Mouse (Mus musculus) splenic B cell, adult 2 months (primary cell): ENCODE results near the gene Nt5dc1.

Experiments used
- DNase-seq: peaks from one replicate; pipeline ENCODE4 v3.0.0-alpha.2; 2011; ENCODE audit warnings: low read depth, low spot score
- H3K27me3 ChIP-seq: 2 replicates; pipeline ENCODE4 v1.6.1; 2012; ENCODE audit warnings: mild to moderate bottlenecking, low read length, moderate library complexity, mixed read lengths; ENCODE audit not compliant: control insufficient read depth, poor library complexity, insufficient read depth, severe bottlenecking
- H3K36me3 ChIP-seq: 2 replicates; pipeline ENCODE4 v1.6.1; 2012; ENCODE audit warnings: mild to moderate bottlenecking, low read length, moderate library complexity, mixed read lengths; ENCODE audit not compliant: control insufficient read depth, poor library complexity, insufficient read depth, severe bottlenecking

Nt5dc1 gene

DNA sequence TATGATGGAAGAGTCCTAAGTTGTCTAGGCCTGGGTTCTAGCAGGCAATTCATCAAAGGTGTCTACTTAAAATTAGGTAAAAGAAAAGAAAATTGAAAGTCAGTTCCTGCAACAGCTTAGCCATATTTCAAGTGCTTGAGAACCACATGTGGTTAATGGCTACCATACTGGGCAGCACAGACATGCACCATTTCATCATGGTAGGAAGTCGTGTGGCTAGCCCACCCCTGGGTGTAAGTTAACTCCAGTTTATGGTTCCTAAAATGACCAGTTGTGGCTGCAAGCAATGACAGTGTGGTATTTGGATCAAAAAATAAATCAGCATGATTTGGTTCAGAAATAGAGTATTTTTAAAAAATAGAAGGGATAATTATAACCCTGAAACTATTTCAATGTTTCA, 76.5 kb downstream of the Nt5dc1 start:
- Histone ChIP-seq H3K27me3 (no peaks in the 10 kb centered on the region), H3K36me3 (0 out of 2 replicates have a peak, but pooled peaks cover 1% of the 10 kb centered on the region)
- DNase-seq, result no peak

DNA sequence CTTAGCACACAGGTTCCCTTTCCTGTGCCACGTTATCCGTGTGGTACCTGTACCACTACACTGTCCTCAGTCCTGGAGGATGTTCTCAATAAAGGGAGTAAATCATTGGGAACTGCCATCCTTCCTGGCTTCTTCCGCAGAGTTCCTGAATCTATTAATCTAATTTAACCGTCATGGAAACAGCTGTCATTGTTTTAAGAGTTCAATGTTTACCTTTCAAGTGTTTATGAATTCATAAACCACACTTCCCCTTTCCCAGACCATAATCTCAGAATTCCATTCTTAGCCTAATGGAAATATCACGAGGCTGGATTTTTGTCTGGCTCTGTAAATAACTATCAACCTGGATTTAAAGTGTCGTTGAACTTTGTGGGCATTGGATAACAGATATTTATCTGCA, 77.3 kb downstream of the Nt5dc1 start:
- H3K36me3 ChIP-seq, result 0 out of 2 replicates have a peak, but pooled peaks cover 1% of the 10 kb centered on the region
- no peaks in the 10 kb centered on the region for H3K27me3 ChIP-seq
- DNase-seq, result no peak

DNA sequence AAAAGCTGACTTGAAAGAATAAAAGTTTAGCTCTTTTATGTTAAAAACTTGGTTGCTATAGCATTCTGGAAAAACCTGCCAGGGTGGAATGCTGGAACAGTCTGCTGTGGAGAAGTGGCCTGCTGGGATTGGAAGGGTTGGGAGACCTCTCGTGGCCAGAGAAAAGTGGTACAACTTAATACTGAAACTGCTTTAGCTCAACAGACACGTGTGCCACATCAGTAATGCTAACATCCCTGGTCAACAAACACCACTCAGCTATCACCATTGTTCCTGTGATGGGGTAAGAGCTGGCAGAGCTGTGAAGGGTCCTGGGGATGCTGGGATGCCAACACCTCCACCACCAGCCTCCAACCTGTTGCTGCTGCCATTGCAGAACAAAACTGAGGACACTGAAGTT, 90.0 kb downstream of the Nt5dc1 start:
- DNase-seq, result peak; percentile 31
- H3K36me3 ChIP-seq, result no peaks in the 10 kb centered on the region

DNA sequence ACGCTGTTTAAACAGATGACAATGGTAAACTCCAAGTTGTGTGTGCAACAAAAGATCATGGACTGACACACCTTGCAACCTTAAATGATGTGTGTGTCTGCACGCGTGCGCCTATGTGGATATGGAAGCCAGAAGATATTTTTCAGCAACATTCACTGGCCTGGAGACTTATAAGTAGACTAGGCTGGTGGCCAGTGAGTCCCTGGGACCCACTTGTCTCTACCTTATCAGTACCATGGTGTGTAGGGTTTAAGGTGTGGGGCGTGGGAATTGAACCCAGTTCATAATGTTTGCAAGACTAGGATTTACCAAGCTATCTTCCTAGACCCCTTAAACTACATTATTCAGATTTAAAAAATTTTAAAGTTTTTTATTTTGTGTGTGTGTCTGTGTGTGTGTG, 91.2 kb downstream of the Nt5dc1 start:
- DNase-seq, result no peak
- Histone ChIP-seq H3K27me3 (no peaks in the 10 kb centered on the region), H3K36me3 (no peaks in the 10 kb centered on the region; the same call in 1 of the 2 replicates)

More for the DNA sequence above, 90.0 kb downstream of the Nt5dc1 start:
- no peaks in the 10 kb centered on the region for H3K27me3 ChIP-seq

DNA sequence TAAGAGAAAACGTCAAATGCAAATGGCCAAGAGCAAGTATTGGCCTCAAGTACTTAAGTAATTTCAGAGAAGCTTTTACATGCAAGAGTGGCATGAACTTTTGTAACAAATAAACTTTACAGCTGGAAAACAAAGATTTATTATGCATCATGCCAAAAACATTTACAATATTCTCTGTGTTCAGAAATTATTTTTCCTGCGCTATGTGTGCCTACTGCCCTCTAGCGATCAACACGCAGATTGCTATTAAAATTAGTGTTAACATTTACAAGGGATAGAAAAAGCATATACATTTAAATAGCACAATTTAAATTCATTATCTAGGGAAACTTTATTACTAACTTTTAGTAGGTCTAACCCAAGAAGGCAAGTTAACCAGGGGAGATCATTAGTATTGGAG, 91.7 kb downstream of the Nt5dc1 start:
- Histone ChIP-seq H3K36me3 (no peaks in the 10 kb centered on the region; the same call in 1 of the 2 replicates), H3K27me3 (no peaks in the 10 kb centered on the region)
- peak; percentile 62 for DNase-seq

DNA sequence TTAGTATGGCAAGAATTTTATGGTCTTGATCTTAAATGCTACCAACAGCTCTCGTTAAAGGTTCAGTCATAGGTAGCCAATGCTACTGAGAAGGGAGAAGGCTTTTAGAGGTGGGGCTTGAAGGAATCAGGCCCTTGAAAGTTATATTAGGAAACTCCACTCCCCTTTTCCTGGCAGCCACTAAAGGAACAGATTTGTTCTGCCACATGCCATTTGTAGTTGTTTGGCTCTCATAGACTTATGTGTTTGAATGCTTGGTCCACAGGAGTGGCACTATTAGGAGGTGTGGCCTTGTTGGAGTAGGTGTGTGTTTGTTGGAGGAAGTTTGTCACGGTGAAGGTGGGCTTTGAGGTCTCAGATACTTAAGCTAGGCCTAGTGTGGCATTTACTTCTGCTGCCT, 97.5 kb downstream of the Nt5dc1 start:
- no peak for DNase-seq
- Histone ChIP-seq H3K27me3 (no peaks in the 10 kb centered on the region), H3K36me3 (no peaks in the 10 kb centered on the region; the same call in 1 of the 2 replicates)

DNA sequence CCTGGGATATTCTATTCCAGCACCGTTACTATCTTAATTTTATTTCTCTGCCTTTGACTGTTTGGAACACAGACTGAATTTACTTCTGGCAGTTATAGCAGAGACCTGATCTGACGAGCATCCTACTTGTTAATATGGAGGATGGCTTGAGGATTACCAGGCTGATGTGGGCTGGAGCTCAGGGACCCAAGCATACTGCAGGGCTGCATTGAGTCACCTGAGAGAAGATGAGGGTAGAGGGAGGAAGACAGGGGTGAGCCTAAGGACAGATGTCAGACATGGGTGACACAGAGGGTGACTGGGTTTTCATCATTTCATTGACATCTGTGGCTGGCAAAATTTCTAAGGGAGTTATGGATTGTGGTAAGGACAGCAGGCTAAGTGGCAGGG, 101.1 kb downstream of the Nt5dc1 start:
- Histone ChIP-seq H3K27me3 (no peaks in the 10 kb centered on the region), H3K36me3 (peaks cover 7% of the 10 kb centered on the region; the same call in 1 of the 2 replicates)
- no peak for DNase-seq

DNA sequence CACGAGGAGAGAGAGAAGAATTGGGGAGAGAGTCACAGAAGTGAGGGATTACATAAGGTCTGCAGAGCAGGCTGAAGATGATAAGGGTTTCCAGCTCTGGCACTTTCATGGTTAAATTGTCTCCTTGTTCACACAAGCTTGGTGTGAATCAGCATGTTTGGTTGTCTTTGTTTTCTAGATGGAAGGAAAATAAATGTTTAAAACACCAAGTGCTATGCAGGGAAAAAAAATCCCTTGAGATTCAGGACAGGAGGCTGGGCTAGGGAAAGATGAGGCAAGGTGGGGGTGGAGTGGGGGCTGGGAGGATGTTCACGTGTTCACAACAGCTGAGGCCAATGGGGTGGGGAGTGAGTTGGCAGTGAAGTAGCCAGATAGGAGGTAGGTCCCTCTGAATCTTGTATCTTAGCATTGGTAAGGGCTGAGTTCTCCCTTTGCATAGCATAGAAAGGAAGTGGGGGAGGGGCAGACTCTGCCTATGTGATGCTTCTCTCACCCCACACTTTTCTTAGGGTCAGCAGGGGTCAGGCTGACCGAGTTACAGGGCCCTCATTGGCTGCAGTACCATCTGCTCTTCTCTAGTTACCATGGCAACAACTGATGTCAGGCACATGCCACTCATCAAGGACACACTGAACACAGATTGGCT, 101.7 kb downstream of the Nt5dc1 start:
- H3K36me3 ChIP-seq, result peaks cover 7% of the 10 kb centered on the region; the same call in 1 of the 2 replicates
- peak; percentile 10 for DNase-seq
- no peaks in the 10 kb centered on the region for H3K27me3 ChIP-seq

DNA sequence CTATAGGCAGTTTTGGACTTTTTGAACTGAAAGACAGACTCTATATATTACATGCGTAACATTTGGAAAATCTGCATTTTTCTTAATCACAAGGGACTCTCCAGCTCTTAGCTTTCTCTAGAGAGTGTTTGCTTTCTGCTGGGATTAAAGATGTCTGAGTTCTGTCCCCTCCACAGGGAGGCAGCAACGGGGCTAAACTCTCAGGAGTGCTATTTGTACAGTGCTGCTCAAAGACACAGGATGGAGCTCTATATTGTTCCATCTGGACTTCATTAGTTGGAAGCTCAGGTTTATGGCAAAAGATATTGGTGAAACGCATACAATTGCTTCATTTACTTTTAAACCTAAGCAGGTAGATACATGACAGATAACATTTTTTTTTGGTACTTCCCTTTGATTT, 105.8 kb downstream of the Nt5dc1 start:
- no peak for DNase-seq
- H3K36me3 ChIP-seq, result peaks cover 7% of the 10 kb centered on the region; the same call in 1 of the 2 replicates
- H3K27me3 ChIP-seq, result no peaks in the 10 kb centered on the region

DNA sequence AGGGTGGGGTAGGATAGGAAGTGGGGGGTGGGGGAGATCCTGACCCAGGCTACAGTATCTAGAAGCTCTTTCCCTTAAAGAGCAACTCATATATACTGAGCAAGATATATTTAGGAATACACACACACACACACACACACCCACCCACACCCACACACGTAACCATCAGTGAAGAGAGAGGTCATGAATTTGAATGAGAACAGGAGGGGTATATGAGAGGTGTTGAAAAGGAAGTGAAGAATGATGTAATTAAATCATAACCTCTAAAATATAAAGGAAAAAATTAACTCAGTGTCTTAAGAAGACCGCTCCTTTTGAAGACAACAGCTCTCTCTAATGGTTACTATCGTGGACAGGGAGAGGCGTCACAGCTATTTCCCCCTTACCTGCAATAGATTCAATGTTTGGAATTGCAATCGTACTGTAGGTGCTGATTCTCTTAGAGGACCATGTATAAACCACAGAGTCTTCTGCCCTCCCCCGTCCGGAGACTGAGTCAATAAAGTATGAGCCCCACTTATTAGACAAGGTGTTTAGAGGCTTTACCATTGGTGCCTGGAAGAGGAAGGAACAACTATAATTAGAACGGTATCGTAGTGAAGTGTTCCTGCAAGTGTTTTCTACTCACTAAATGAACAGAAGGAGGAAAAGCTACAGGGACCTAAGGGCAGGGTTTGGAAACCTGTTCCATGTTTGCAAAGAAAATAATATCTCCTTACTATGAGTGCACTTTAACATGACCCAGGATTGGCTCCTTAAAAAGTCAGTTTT, 108.3 kb downstream of the Nt5dc1 start:
- Histone ChIP-seq H3K27me3 (no peaks in the 10 kb centered on the region), H3K36me3 (peaks cover 7% of the 10 kb centered on the region; the same call in 1 of the 2 replicates)
- no peak for DNase-seq

DNA sequence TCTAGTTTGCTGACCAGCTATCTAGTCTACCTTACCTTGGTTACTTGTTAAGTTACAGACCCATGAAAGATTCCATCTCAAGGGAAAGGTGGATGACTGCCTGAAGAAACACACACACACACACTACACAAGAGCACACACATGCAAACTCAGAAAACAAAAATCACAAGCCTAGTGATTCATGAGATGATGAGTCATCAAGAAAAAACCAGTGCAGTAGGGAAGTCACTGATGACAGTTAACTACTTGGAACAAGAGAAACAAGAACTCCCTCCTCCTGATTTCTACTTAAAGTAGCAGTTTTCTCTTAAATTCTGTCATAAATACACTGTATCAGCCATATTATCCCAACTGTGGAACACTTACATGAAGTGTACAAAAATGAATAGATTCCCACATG, 111.3 kb downstream of the Nt5dc1 start:
- no peaks in the 10 kb centered on the region for H3K27me3 ChIP-seq
- DNase-seq, result no peak

DNA sequence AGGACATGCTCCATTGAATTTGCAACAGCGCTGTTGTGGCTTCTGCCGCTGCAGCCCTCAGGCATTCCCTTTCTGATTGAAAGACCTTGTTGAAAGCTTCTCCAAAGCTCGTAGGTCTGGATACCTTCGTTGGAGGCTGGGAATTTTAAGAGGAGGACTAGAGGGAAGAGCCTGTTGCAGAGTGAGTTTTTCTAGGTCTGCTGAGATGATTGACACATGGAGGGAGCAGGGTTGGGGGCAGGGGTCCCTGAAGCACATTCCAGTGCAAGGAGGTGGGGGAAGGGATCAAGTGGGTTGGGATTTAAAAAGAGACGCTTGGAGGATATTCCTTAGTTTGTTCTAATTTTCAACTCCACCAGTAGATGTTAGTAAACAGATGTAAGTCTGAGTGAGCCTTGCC, 118.0 kb downstream of the Nt5dc1 start:
- DNase-seq, result no peak
- H3K27me3 ChIP-seq, result no peaks in the 10 kb centered on the region
- no peaks in the 10 kb centered on the region; the same call in 1 of the 2 replicates for H3K36me3 ChIP-seq

More for the DNA sequence above, 111.3 kb downstream of the Nt5dc1 start:
- no peaks in the 10 kb centered on the region for H3K36me3 ChIP-seq

DNA sequence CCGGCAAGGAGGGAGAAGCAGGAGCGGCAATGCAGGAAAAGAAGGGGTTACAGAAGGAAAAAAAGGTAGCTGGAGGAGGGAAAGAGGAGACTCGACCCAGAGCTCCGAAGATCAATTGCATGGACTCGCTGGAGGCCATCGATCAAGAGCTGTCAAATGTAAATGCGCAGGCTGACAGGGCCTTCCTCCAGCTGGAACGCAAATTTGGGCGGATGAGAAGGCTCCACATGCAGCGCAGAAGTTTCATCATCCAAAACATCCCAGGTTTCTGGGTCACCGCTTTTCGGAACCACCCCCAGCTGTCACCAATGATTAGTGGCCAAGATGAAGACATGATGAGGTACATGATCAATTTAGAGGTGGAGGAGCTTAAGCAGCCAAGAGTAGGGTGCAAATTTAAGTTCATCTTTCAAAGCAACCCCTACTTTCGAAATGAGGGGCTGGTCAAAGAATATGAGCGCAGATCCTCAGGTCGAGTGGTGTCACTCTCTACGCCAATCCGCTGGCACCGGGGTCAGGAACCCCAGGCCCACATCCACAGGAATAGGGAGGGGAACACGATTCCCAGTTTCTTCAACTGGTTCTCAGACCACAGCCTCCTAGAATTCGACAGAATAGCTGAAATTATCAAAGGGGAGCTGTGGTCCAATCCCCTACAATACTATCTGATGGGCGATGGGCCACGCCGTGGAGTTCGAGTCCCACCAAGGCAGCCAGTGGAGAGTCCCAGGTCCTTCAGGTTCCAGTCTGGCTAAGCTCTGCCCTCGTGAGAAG, 120.2 kb downstream of the Nt5dc1 start:
- peak; percentile 6 for DNase-seq
- no peaks in the 10 kb centered on the region for H3K27me3 ChIP-seq
- no peaks in the 10 kb centered on the region; the same call in 1 of the 2 replicates for H3K36me3 ChIP-seq

DNA sequence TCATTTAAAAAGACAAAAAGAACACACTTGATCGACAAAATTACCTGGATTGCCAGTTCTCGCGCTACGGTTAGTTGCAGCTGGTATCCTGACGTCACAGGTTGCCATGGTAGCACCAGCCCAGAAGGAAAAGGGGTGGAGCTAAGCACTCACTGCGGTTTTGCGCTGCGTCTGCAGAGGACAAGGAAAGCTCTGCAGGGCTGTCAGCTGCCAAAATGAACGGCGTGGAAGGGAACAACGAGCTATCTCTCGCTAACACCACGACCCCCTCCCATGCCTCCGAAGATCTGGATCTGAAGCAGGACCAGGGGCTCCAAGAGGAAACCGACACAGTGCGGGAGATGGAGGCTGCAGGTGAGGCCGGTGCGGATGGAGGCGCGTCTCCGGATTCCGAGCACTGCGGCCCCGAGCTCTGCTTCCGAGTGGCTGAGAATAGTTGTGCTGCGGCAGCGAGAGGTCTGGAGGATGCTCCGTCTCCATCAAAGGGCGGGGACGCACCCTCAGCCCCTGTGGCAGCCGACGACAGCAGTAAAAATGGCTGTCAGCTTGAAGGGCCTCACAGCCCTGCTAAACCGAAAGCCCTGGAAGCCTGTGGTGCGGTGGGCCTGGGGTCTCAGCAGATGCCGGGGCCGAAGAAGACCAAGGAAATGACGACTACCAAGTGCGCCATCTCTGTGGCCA, 120.9 kb downstream of the Nt5dc1 start, which contains the start of gene Tspyl4:
Gene Tspyl4 (plus strand): TSS at position 144 of the 681 bp plus-strand sequence.
- Histone ChIP-seq H3K36me3 (no peaks in the 10 kb centered on the region; the same call in 1 of the 2 replicates), H3K27me3 (no peaks in the 10 kb centered on the region)
- peak; percentile 97 for DNase-seq
